Mouse (Mus musculus) macrophage (primary cell): ENCODE measurements around the gene Kif21b. TPM values are rescaled to one million over a fixed set of nuclear protein-coding genes. Genes with fewer than 3 reads are reported as not detected.

Experiments used
- H3K27ac ChIP-seq: fragments of 350-480 bp; formaldehyde crosslinking; 2 replicates; pipeline ENCODE4 v1.9.0; 2021
- H3K36me3 ChIP-seq: fragments of 350-480 bp; formaldehyde crosslinking; 2 replicates; pipeline ENCODE4 v1.9.0; 2021; ENCODE audit errors: inconsistent target
- H3K4me3 ChIP-seq: fragments of 350-480 bp; formaldehyde crosslinking; 2 replicates; pipeline ENCODE4 v1.9.0; 2021; ENCODE audit errors: inconsistent target
- H3K79me2 ChIP-seq: fragments of 350-480 bp; formaldehyde crosslinking; 2 replicates; pipeline ENCODE4 v1.9.0; 2021; ENCODE audit errors: inconsistent target
- WGBS: methylation state at CpG from one replicate; pipeline ENCODE4 v1.1.7; 2026; ENCODE audit warnings: inconsistent platforms; ENCODE audit not compliant: missing documents; 5-methylcytosine and 5-hydroxymethylcytosine counted together
- polyA plus RNA-seq: library from polyadenylated mRNA; stranded (reverse); fragments of 250-400 nt; gene quantifications from 3 replicates; pipeline ENCODE4 v1.2.4, GENCODE M21; 2018; ENCODE audit warnings: inconsistent platforms

Gene Kif21b
- polyA plus RNA-seq, 1 experiment from 2014 or later: 7.3 TPM

GRCm38 (mm10) chr1:136214304-136214703 is 83.1 kb downstream of the Kif21b start:
- WGBS: 96% methylated on average over 10 of the region's 15 CpGs

GRCm38 (mm10) chr1:136220037-136220871 is 89.1 kb downstream of the Kif21b start:
- WGBS: 84% methylated on average over 10 of the region's 10 CpGs
- Histone ChIP-seq H3K79me2 (no peaks in the 10 kb centered on the region), H3K4me3 (no peak overlapping the region), H3K27ac (no peak overlapping the region), H3K36me3 (no peaks in the 10 kb centered on the region)

More at GRCm38 (mm10) chr1:136214304-136214703, 83.1 kb downstream of the Kif21b start:
- no peaks in the 10 kb centered on the region for H3K36me3 ChIP-seq
- H3K79me2 ChIP-seq: no peaks in the 10 kb centered on the region
- no peak overlapping the region for H3K4me3 ChIP-seq
- H3K27ac ChIP-seq: no peak overlapping the region

- Histone ChIP-seq H3K27ac (no peak overlapping the region), H3K36me3 (no peaks in the 10 kb centered on the region), H3K4me3 (no peak overlapping the region), H3K79me2 (no peaks in the 10 kb centered on the region)
- 88% methylated on average over 10 of the region's 10 CpGs for WGBS
Observed at GRCm38 (mm10) chr1:136222386-136222785, 91.2 kb downstream of the Kif21b start.

GRCm38 (mm10) chr1:136223758-136224342 is 92.7 kb downstream of the Kif21b start:
- Histone ChIP-seq H3K27ac (no peak overlapping the region), H3K4me3 (no peak overlapping the region), H3K79me2 (no peaks in the 10 kb centered on the region), H3K36me3 (no peaks in the 10 kb centered on the region)
- 84% methylated on average over 10 of the region's 10 CpGs for WGBS

- H3K4me3 ChIP-seq: no peak overlapping the region
- H3K36me3 ChIP-seq: no peaks in the 10 kb centered on the region
- 94% methylated on average over 8 of the region's 8 CpGs for WGBS
- H3K27ac ChIP-seq: no peak overlapping the region
- no peaks in the 10 kb centered on the region for H3K79me2 ChIP-seq
Observed at GRCm38 (mm10) chr1:136225846-136226245, 94.7 kb downstream of the Kif21b start.

- 92% methylated on average over 8 of the region's 8 CpGs for WGBS
- Histone ChIP-seq H3K36me3 (no peaks in the 10 kb centered on the region), H3K27ac (no peak overlapping the region), H3K4me3 (no peak overlapping the region), H3K79me2 (no peaks in the 10 kb centered on the region)
Observed at GRCm38 (mm10) chr1:136226626-136227025, 95.4 kb downstream of the Kif21b start.

Other genes starting within 250 kb of the Kif21b start
- gene Pkp1, start 212.2 kb upstream of the Kif21b start, polyA plus RNA-seq: not detected in 3 replicates
- not detected in 3 replicates for gene Igfn1, start 125.0 kb upstream of the Kif21b start, polyA plus RNA-seq
- gene Tmem9, start 123.2 kb upstream of the Kif21b start, polyA plus RNA-seq: 10.4 to 13.9 TPM (median 11.0 TPM) in 3 replicates
- not detected in 3 replicates for gene Ascl5, start 80.6 kb upstream of the Kif21b start, polyA plus RNA-seq
- not detected in 3 replicates for gene Cacna1s, start 78.6 kb upstream of the Kif21b start, polyA plus RNA-seq
- gene Mroh3, start 81.4 kb downstream of the Kif21b start, polyA plus RNA-seq: not detected in 3 replicates
- not detected in 3 replicates for gene Inava, start 102.9 kb downstream of the Kif21b start, polyA plus RNA-seq
- gene Gpr25, start 129.5 kb downstream of the Kif21b start, polyA plus RNA-seq: not detected in 3 replicates
- gene Camsap2, start 214.7 kb downstream of the Kif21b start, polyA plus RNA-seq: 13.6 to 17.5 TPM (median 16.8 TPM) in 3 replicates